ENCODE assay signal across 25 mouse cellular contexts in genomic region chr11:108157074-108157473, GRCm38 (mm10).
"Had no signal": no experiment of that assay in that cellular context is flagged by ENCODE, and none has a peak within 500 bp of the region (broad histone marks: within the 10 kb centered on the region; RNA-seq: fewer than 3 reads in every experiment).

No protein-coding gene starts in this region.

- H3K9me3 ChIP-seq: heart, embryonic 15.5 days; limb, embryonic 15.5 days; liver, embryonic 12.5 days had no signal

- H3K4me3 ChIP-seq: gastrocnemius, adult 2 months; heart, embryonic 13.5 days; heart, embryonic 15.5 days; hindbrain, embryonic 13.5 days; hindbrain, embryonic 15.5 days; limb, embryonic 13.5 days; limb, embryonic 15.5 days; liver, embryonic 12.5 days had no signal

- H3K4me1 ChIP-seq: liver, embryonic 12.5 days had no signal

- H3K4me2 ChIP-seq: heart, embryonic 11.5 days; heart, embryonic 13.5 days; heart, embryonic 15.5 days; hindbrain, embryonic 13.5 days; hindbrain, embryonic 15.5 days; limb, embryonic 13.5 days; limb, embryonic 15.5 days; liver, embryonic 12.5 days had no signal

- H3K27me3 ChIP-seq: heart, embryonic 13.5 days; heart, embryonic 15.5 days; hindbrain, embryonic 13.5 days; hindbrain, embryonic 15.5 days; limb, embryonic 13.5 days; limb, embryonic 15.5 days had no signal

- DNase-seq: gastrocnemius, adult 2 months; gastrocnemius, postnatal 10 days; gastrocnemius, postnatal 36 days; heart, adult 18-20 months; heart, postnatal 14 days; heart, postnatal 36 days; kidney, adult 11 months; kidney, adult 8-10 months; kidney, postnatal 14 days; kidney, postnatal 36 days; layer of hippocampus, adult 9-11 months; layer of hippocampus, postnatal 36 days; left cerebral cortex, postnatal 4 days had no signal

- H3K9ac ChIP-seq: heart, embryonic 13.5 days; heart, embryonic 15.5 days; hindbrain, embryonic 13.5 days; hindbrain, embryonic 15.5 days; limb, embryonic 13.5 days; limb, embryonic 15.5 days; liver, embryonic 12.5 days; liver, embryonic 14.5 days had no signal

- H3K36me3 ChIP-seq: hindbrain, embryonic 13.5 days; hindbrain, embryonic 15.5 days; limb, embryonic 15.5 days; liver, embryonic 12.5 days had no signal

- ATAC-seq: hindbrain, postnatal 0 days; intestine, embryonic 16.5 days; liver, embryonic 12.5 days had no signal

- H3K27ac ChIP-seq: gastrocnemius, adult 2 months; heart, embryonic 13.5 days; heart, embryonic 15.5 days; hindbrain, embryonic 13.5 days; hindbrain, embryonic 15.5 days; hindbrain, postnatal 0 days; kidney, postnatal 0 days; limb, embryonic 13.5 days; limb, embryonic 15.5 days; liver, embryonic 12.5 days; liver, embryonic 14.5 days had no signal
